Mouse (Mus musculus): Measurements from ENCODE around the gene Hmmr.
"Not testable (repeated sequence)": the region's sequence is repeated elsewhere in the genome, so short reads cannot be mapped to it uniquely, and the experiment has no call there.

The Hmmr gene

GRCm38 (mm10) chr11:40733339-40734174 lies at the start of gene Hmmr, which contains the start of gene Nudcd2:
Hmmr (minus strand) TSS chr11:40733422.
Nudcd2 (plus strand) TSS chr11:40733667.
- DNase-seq (ENCODE audit: low read depth, low spot score) = peak; percentile 97

GRCm38 (mm10) chr11:40781857-40782256 lies 48.6 kb upstream of the Hmmr start:
- DNase-seq (ENCODE audit: low read depth, low spot score) = no peak

- peak; percentile 67 for DNase-seq (ENCODE audit: low read depth, low spot score)
These were observed 42.4 kb upstream of the Hmmr start for GRCm38 (mm10) chr11:40775315-40776269.

GRCm38 (mm10) chr11:40764690-40765089 lies 31.5 kb upstream of the Hmmr start:
- DNase-seq (ENCODE audit: low read depth, low spot score) = no peak

- DNase-seq (ENCODE audit: low read depth, low spot score) = peak; percentile 78
These were observed 30.2 kb upstream of the Hmmr start for GRCm38 (mm10) chr11:40763395-40763794.

- no peak for DNase-seq (ENCODE audit: low read depth, low spot score)
These were observed 26.7 kb upstream of the Hmmr start for GRCm38 (mm10) chr11:40759896-40760295.

GRCm38 (mm10) chr11:40755968-40756367 lies 22.7 kb upstream of the Hmmr start:
- DNase-seq (ENCODE audit: low read depth, low spot score) = no peak

GRCm38 (mm10) chr11:40755109-40755627 lies 21.9 kb upstream of the Hmmr start, which contains the start of gene Ccng1:
Ccng1 (minus strand) TSS chr11:40755311.
- peak; percentile 94 for DNase-seq (ENCODE audit: low read depth, low spot score)

GRCm38 (mm10) chr11:40754664-40755107 lies 21.5 kb upstream of the Hmmr start:
- peak; percentile 53 for DNase-seq (ENCODE audit: low read depth, low spot score)

- no peak for DNase-seq (ENCODE audit: low read depth, low spot score)
These were observed 20.6 kb upstream of the Hmmr start for GRCm38 (mm10) chr11:40753836-40754235.

- DNase-seq (ENCODE audit: low read depth, low spot score) = no peak
These were observed 14.5 kb upstream of the Hmmr start for GRCm38 (mm10) chr11:40747716-40748115.

GRCm38 (mm10) chr11:40746361-40746760 lies 13.1 kb upstream of the Hmmr start:
- DNase-seq (ENCODE audit: low read depth, low spot score) = peak; percentile 41

- DNase-seq (ENCODE audit: low read depth, low spot score) = peak; percentile 55
These were observed 11.1 kb upstream of the Hmmr start for GRCm38 (mm10) chr11:40744348-40744747.

- DNase-seq (ENCODE audit: low read depth, low spot score) = no peak
These were observed 8.5 kb upstream of the Hmmr start for GRCm38 (mm10) chr11:40741605-40742262.

GRCm38 (mm10) chr11:40737369-40737768 lies 4.1 kb upstream of the Hmmr start:
- no peak for DNase-seq (ENCODE audit: low read depth, low spot score)

GRCm38 (mm10) chr11:40734251-40734752 lies 1.1 kb upstream of the Hmmr start:
- DNase-seq (ENCODE audit: low read depth, low spot score) = no peak

GRCm38 (mm10) chr11:40732997-40733338 lies 254 bp downstream of the Hmmr start:
- DNase-seq (ENCODE audit: low read depth, low spot score) = no peak

- DNase-seq (ENCODE audit: low read depth, low spot score) = peak; percentile 46
These were observed 14.9 kb downstream of the Hmmr start for GRCm38 (mm10) chr11:40718324-40718723.

- DNase-seq (ENCODE audit: low read depth, low spot score) = peak; percentile 44
These were observed 17.7 kb downstream of the Hmmr start for GRCm38 (mm10) chr11:40715524-40715923.

- DNase-seq (ENCODE audit: low read depth, low spot score) = no peak
These were observed 19.4 kb downstream of the Hmmr start for GRCm38 (mm10) chr11:40713858-40714257.

- not testable (repeated sequence) for DNase-seq (ENCODE audit: low read depth, low spot score)
These were observed 23.3 kb downstream of the Hmmr start for GRCm38 (mm10) chr11:40709899-40710298.

Measured in CD4-positive, CD25-positive, alpha-beta regulatory T cell, adult 2 months (primary cell).